31 mouse cellular contexts compared by ENCODE assay signal in genomic region chr17:46014935-46015334, GRCm38 (mm10). TPM values are rescaled to one million over a fixed set of nuclear protein-coding genes. Genes with fewer than 3 reads are reported as not detected.
DNase-seq lines count a peak whose midpoint lies in the region; ATAC-seq and TF ChIP-seq lines count a peak whose summit lies in the region.
"Had no signal": no experiment of that assay in that cellular context is flagged by ENCODE, and none has a peak within 500 bp of the region (broad histone marks: within the 10 kb centered on the region; RNA-seq: fewer than 3 reads in every experiment).

No protein-coding gene starts in this region.

- no peak overlapping the region for H3K4me3 ChIP-seq in MEL (ENCODE audit: control insufficient read depth in 1 of 2, insufficient read depth in 1 of 2, low read depth in 2 of 2, low read length in 2 of 2)
- H3K4me3 ChIP-seq in myocyte, result no peak overlapping the region
- H3K4me3 ChIP-seq in hindbrain, embryonic 16.5 days (ENCODE audit: low read length), result no peak overlapping the region
- H3K4me3 ChIP-seq: embryonic facial prominence, embryonic 10.5 days; embryonic facial prominence, embryonic 13.5 days; erythroblast, embryonic 14.5 days; forebrain, embryonic 12.5 days; forebrain, embryonic 15.5 days; heart, embryonic 12.5 days; heart, embryonic 15.5 days; hindbrain, embryonic 10.5 days; hindbrain, embryonic 13.5 days had no signal

- no peak for TF ChIP-seq CTCF in MEL (IDR thresholded peaks at IDR 0.05 in 2 of 3, conservative IDR thresholded peaks at IDR 0.05 in 1 of 3; ENCODE audit: control insufficient read depth in 1 of 3, insufficient read depth in 1 of 3, low read depth in 2 of 3, low read length in 3 of 3, poor library complexity in 1 of 3, severe bottlenecking in 1 of 3)

- TF ChIP-seq RAD21 in MEL (IDR thresholded peaks at IDR 0.05; ENCODE audit: low read depth, low read length), result no peak

- no peaks in the 10 kb centered on the region for H3K9me3 ChIP-seq in MEL (replicated peaks; ENCODE audit: insufficient read depth, low read length)
- no peaks in the 10 kb centered on the region for H3K9me3 ChIP-seq in hindbrain, embryonic 16.5 days (ENCODE audit: control insufficient read depth, low read length)
- H3K9me3 ChIP-seq: embryonic facial prominence, embryonic 10.5 days; embryonic facial prominence, embryonic 13.5 days; forebrain, embryonic 12.5 days; forebrain, embryonic 15.5 days; heart, embryonic 12.5 days; heart, embryonic 15.5 days; hindbrain, embryonic 10.5 days; hindbrain, embryonic 13.5 days had no signal

- H3K27me3 ChIP-seq in MEL (ENCODE audit: control insufficient read depth in 1 of 2, insufficient read depth in 2 of 2, low read length in 2 of 2) (no peaks in the 10 kb centered on the region), myocyte (ENCODE audit: control insufficient read depth, insufficient read depth, insufficient read length) (no peaks in the 10 kb centered on the region)
- H3K27me3 ChIP-seq in hindbrain, embryonic 16.5 days (replicated peaks; ENCODE audit: control insufficient read depth, insufficient read depth, low read length), result no peaks in the 10 kb centered on the region
- H3K27me3 ChIP-seq: embryonic facial prominence, embryonic 13.5 days; forebrain, embryonic 12.5 days; forebrain, embryonic 15.5 days; heart, embryonic 12.5 days; heart, embryonic 15.5 days; hindbrain, embryonic 13.5 days; Patski had no signal

- TF ChIP-seq POLR2A in MEL (IDR thresholded peaks at IDR 0.05; ENCODE audit: control insufficient read depth in 1 of 2, insufficient read depth in 1 of 2, low read depth in 1 of 2, low read length in 2 of 2, poor library complexity in 1 of 2), result no peak
- TF ChIP-seq POLR2A in myocyte (IDR thresholded peaks at IDR 0.05; ENCODE audit: insufficient read length, low read depth), result peak; percentile 24

- TF ChIP-seq EP300 in MEL (IDR thresholded peaks at IDR 0.05; ENCODE audit: low read depth in 1 of 2, low read length in 2 of 2), result no peak

- WGBS in hindbrain, embryonic 16.5 days, result 95% methylated on average over 2 of the region's 2 CpGs

- no peak for ATAC-seq in hindbrain, embryonic 16.5 days
- ATAC-seq: CD4-positive, CD25-positive, alpha-beta regulatory T cell, adult 4 months; forebrain, embryonic 15.5 days; hindbrain, postnatal 0 days; inflammation-experienced regulatory T-cells, adult 6 months; Patski had no signal

- H3K4me1 ChIP-seq in MEL (ENCODE audit: control insufficient read depth in 1 of 2, insufficient read depth in 2 of 2, low read length in 2 of 2), result no peaks in the 10 kb centered on the region
- 0 out of 2 replicates have a peak, but pooled peaks cover 2% of the 10 kb centered on the region for H3K4me1 ChIP-seq in hindbrain, embryonic 16.5 days (ENCODE audit: control insufficient read depth, insufficient read depth, low read depth, low read length)
- H3K4me1 ChIP-seq: embryonic facial prominence, embryonic 10.5 days; embryonic facial prominence, embryonic 13.5 days; forebrain, embryonic 12.5 days; forebrain, embryonic 15.5 days had no signal

- H3K27ac ChIP-seq in MEL (ENCODE audit: control insufficient read depth, low read depth, low read length), result no peak overlapping the region
- no peak overlapping the region for H3K27ac ChIP-seq in hindbrain, embryonic 16.5 days (ENCODE audit: low read depth, low read length)
- H3K27ac ChIP-seq: embryonic facial prominence, embryonic 10.5 days; embryonic facial prominence, embryonic 13.5 days; forebrain, embryonic 12.5 days; forebrain, embryonic 15.5 days; heart, embryonic 15.5 days; hindbrain, embryonic 10.5 days; hindbrain, embryonic 13.5 days; hindbrain, postnatal 0 days had no signal

- H3ac ChIP-seq in myocyte (ENCODE audit: control insufficient read depth, insufficient read length), result no peak overlapping the region

- intact Hi-C loops in gastrocnemius, postnatal 14 days (cut with DNase I; ENCODE audit: low total_unique reads), result no loop called here

- H3K36me3 ChIP-seq in MEL (ENCODE audit: control insufficient read depth in 1 of 2, insufficient read depth in 2 of 2, low read length in 2 of 2) (peaks cover 0 to 12% of the 10 kb centered on the region in 2 experiments; a peak in 2 of 4 replicates), myocyte (ENCODE audit: control insufficient read depth, insufficient read depth) (peaks cover 54% of the 10 kb centered on the region)
- peaks cover 11% of the 10 kb centered on the region for H3K36me3 ChIP-seq in hindbrain, embryonic 16.5 days (ENCODE audit: control insufficient read depth, insufficient read depth, low read length)

- H3K9ac ChIP-seq in MEL (ENCODE audit: control insufficient read depth, low read depth, low read length, poor library complexity, severe bottlenecking), result no peak overlapping the region
- no peak overlapping the region for H3K9ac ChIP-seq in hindbrain, embryonic 16.5 days (ENCODE audit: low read depth, low read length)
- H3K9ac ChIP-seq: embryonic facial prominence, embryonic 13.5 days; forebrain, embryonic 12.5 days; forebrain, embryonic 15.5 days; heart, embryonic 12.5 days; heart, embryonic 15.5 days; hindbrain, embryonic 13.5 days had no signal

- H3K4me2 ChIP-seq in myocyte (ENCODE audit: low read depth), result no peak overlapping the region
- H3K4me2 ChIP-seq in hindbrain, embryonic 16.5 days (ENCODE audit: low read length), result no peak overlapping the region
- H3K4me2 ChIP-seq: embryonic facial prominence, embryonic 13.5 days; forebrain, embryonic 12.5 days; forebrain, embryonic 15.5 days; heart, embryonic 12.5 days; heart, embryonic 15.5 days; hindbrain, embryonic 13.5 days had no signal

- DNase-seq in gastrocnemius, postnatal 14 days, result peak; percentile 1
- no peak for DNase-seq in gastrocnemius, adult 8-10 months (ENCODE audit: low spot score in 2 of 2)
- DNase-seq in 3T3-L1 (ENCODE audit: low read depth, low spot score) (peak; percentile 28), MEL (ENCODE audit: low read depth, low spot score) (no peak)
- DNase-seq in gastrocnemius, postnatal 10 days, result no peak
- DNase-seq: adrenal gland, adult 2 months; adrenal gland, postnatal 14 days; cerebellum, adult 11-12 months; cerebellum, adult 8-10 months; cerebellum, postnatal 10 days; cerebellum, postnatal 36 days; embryo, embryonic 11 days; gastrocnemius, postnatal 25 days; heart, adult 18-20 months; heart, postnatal 10 days; heart, postnatal 36 days had no signal

- H3K79me2 ChIP-seq in MEL (ENCODE audit: control insufficient read depth, insufficient read depth, low read length, poor library complexity) (no peaks in the 10 kb centered on the region), myocyte (ENCODE audit: control insufficient read depth, insufficient read depth) (no peaks in the 10 kb centered on the region)

TF ChIP-seq in MEL, 35 proteins besides CTCF, POLR2A, EP300 and RAD21:
- TF ChIP-seq USF2 (IDR thresholded peaks at IDR 0.05; ENCODE audit: borderline replicate concordance in 1 of 2, insufficient read depth in 1 of 2, low read depth in 1 of 2, low read length in 2 of 2) (no peak), TAL1 (IDR thresholded peaks at IDR 0.05; ENCODE audit: low read length) (no peak), MAFK (IDR thresholded peaks at IDR 0.05; ENCODE audit: borderline replicate concordance, low read depth, low read length) (0 out of 2 replicates have a peak, but pooled peaks have one; percentile 46)

TF ChIP-seq in myocyte, 11 proteins besides CTCF, POLR2A, EP300 and RAD21:
- no peak for TF ChIP-seq REST (IDR thresholded peaks at IDR 0.05; ENCODE audit: insufficient read depth, insufficient read length)
- no peak for TF ChIP-seq TCF12 (IDR thresholded peaks at IDR 0.05; ENCODE audit: insufficient read depth, poor library complexity, severe bottlenecking)
- TF ChIP-seq USF1 (IDR thresholded peaks at IDR 0.05; ENCODE audit: low read depth), result no peak
- no peak for TF ChIP-seq MYOD1 (IDR thresholded peaks at IDR 0.05; ENCODE audit: control insufficient read depth in 1 of 3, insufficient read length in 2 of 3, low read depth in 2 of 3)
- no peak for TF ChIP-seq TCF3 (IDR thresholded peaks at IDR 0.05; ENCODE audit: insufficient read length, low read depth)
- peak; percentile 81 for TF ChIP-seq POLR2AphosphoS2 (IDR thresholded peaks at IDR 0.05; ENCODE audit: insufficient read length, low read depth)
- no peak for TF ChIP-seq SRF (IDR thresholded peaks at IDR 0.05; ENCODE audit: control insufficient read depth, insufficient read length, low read depth)
- TF ChIP-seq CEBPB (IDR thresholded peaks at IDR 0.05; ENCODE audit: insufficient read depth, poor library complexity, severe bottlenecking), result no peak

RNA-seq across cellular contexts. Expression of gene Vegfa, which starts 17.2 kb away (rescaled TPM):
- total RNA-seq in gastrocnemius, postnatal 14 days (2021), result 10 to 100 TPM; 73.9 to 95.9 TPM
- total RNA-seq in gastrocnemius, adult 8-10 months (2022), result 100 to 1,000 TPM in 3 of 4 experiments, 10 to 100 TPM in 1; 88.9 to 165 (median 110) TPM
- 16.1 and 39.4 TPM in 2 replicates for total RNA-seq in MEL (2012; rRNA removed)
- polyA plus RNA-seq in MEL (2012; ENCODE audit: insufficient read depth in 1 of 2, insufficient read length in 2 of 2, low read depth in 1 of 2, low replicate concordance in 2 of 2, missing spikeins in 1 of 2) (10 to 100 TPM in 1 of 2 experiments, not detected in 1; 38.6 TPM), myocyte (2012; fragmentation: generic; extraction: Trizol) (177 TPM)
- 100 to 1,000 TPM in 1 of 2 experiments, 10 to 100 TPM in 1; 73.8 to 125 TPM for total RNA-seq in gastrocnemius, postnatal 10 days (2021)
- 3.7 and 3.8 TPM in 2 replicates for polyA plus RNA-seq in hindbrain, embryonic 16.5 days (2015; fragmentation: Nextera tagmentation; extraction: Ambion mirVana)
- polyA plus RNA-seq: CD4-positive, CD25-positive, alpha-beta regulatory T cell, adult 4 months; inflammation-experienced regulatory T-cells, adult 6 months had no signal

Comparison
In these comparisons a context has a peak if more than half of its experiments do, and no peak if none do; other contexts are left out.
1. DNase-seq: peak in gastrocnemius, postnatal 14 days (single experiment) and 3T3-L1 (single experiment); none in gastrocnemius, adult 8-10 months (0 of 2), MEL (single experiment) and gastrocnemius, postnatal 10 days (single experiment).